Mouse (Mus musculus) midbrain, embryonic 10.5 days (tissue): ENCODE data around the gene Capn1. TPM values are rescaled to one million over a fixed set of nuclear protein-coding genes. Genes with fewer than 3 reads are reported as not detected.
"Not testable (repeated sequence)": the region's sequence is repeated elsewhere in the genome, so short reads cannot be mapped to it uniquely, and the experiment has no call there.

Experiments used
- DNase-seq: peaks from one replicate; pipeline ENCODE4 v3.0.0-alpha.2; 2017; ENCODE audit warnings: low spot score
- H3K27ac ChIP-seq: fragments of 300-500 bp; sonication (generic); replicated peaks from 2 replicates; pipeline ENCODE4 v1.5.1; 2016; ENCODE audit warnings: mild to moderate bottlenecking
- H3K27me3 ChIP-seq: fragments of 300-500 bp; sonication (generic); 2 replicates; pipeline ENCODE4 v1.6.1; 2016; ENCODE audit warnings: low read depth, mild to moderate bottlenecking; ENCODE audit not compliant: poor library complexity, severe bottlenecking
- H3K36me3 ChIP-seq: fragments of 300-500 bp; sonication (generic); 2 replicates; pipeline ENCODE4 v1.6.1; 2016; ENCODE audit warnings: mild to moderate bottlenecking, moderate library complexity
- H3K4me1 ChIP-seq: fragments of 300-500 bp; sonication (generic); 2 replicates; pipeline ENCODE4 v1.6.1; 2016
- H3K4me3 ChIP-seq: fragments of 300-500 bp; sonication (generic); 2 replicates; pipeline ENCODE4 v1.5.1; 2016; ENCODE audit warnings: mild to moderate bottlenecking, moderate library complexity
- H3K9me3 ChIP-seq: fragments of 300-500 bp; sonication (generic); replicated peaks from 2 replicates; pipeline ENCODE4 v1.6.1; 2016; ENCODE audit warnings: mild to moderate bottlenecking
- WGBS: fragments of 180-500 bp; shearing (Covaris S2); methylation state at CpG from one replicate; pipeline ENCODE4 v1.1.7; 2016; 5-methylcytosine and 5-hydroxymethylcytosine counted together
- polyA plus RNA-seq: library from polyadenylated mRNA; unstranded; fragments of >200 nt; fragmentation: Nextera tagmentation; extraction: Ambion mirVana; gene quantifications from 2 replicates; pipeline ENCODE4 v1.2.1, GENCODE M21; 2016

Capn1 gene
- polyA plus RNA-seq, 1 experiment from 2014 or later: 4.1 TPM

GRCm38 (mm10) chr19:6048681-6049410, 33.1 kb upstream of the Capn1 start:
- no peak for DNase-seq
- peaks cover 23% of the 10 kb centered on the region for H3K4me1 ChIP-seq
- peaks cover 66% of the 10 kb centered on the region for H3K36me3 ChIP-seq
- no peaks in the 10 kb centered on the region for H3K9me3 ChIP-seq
- H3K27ac ChIP-seq: no peak overlapping the region
- H3K4me3 ChIP-seq: peak overlapping the region; percentile 97
- 91% methylated on average over 11 of the region's 11 CpGs for WGBS
- H3K27me3 ChIP-seq: no peaks in the 10 kb centered on the region

GRCm38 (mm10) chr19:6047899-6048166, 32.1 kb upstream of the Capn1 start:
- Histone ChIP-seq H3K4me3 (peak overlapping the region; percentile 97), H3K36me3 (peaks cover 56% of the 10 kb centered on the region), H3K27ac (no peak overlapping the region), H3K4me1 (peaks cover 23% of the 10 kb centered on the region), H3K9me3 (no peaks in the 10 kb centered on the region), H3K27me3 (no peaks in the 10 kb centered on the region)
- no peak for DNase-seq
- whole genome bisulfite sequencing: 89% methylated on average over 8 of the region's 8 CpGs

- H3K27me3 ChIP-seq: no peaks in the 10 kb centered on the region
- H3K4me1 ChIP-seq: peaks cover 24% of the 10 kb centered on the region
- peaks cover 51% of the 10 kb centered on the region for H3K36me3 ChIP-seq
- peak overlapping the region; percentile 99 for H3K27ac ChIP-seq
- no peaks in the 10 kb centered on the region for H3K9me3 ChIP-seq
- no peak for DNase-seq
- H3K4me3 ChIP-seq: peak overlapping the region; percentile 97
- WGBS: 3% methylated on average over 44 of the region's 44 CpGs
Observed at GRCm38 (mm10) chr19:6047154-6047898, 31.6 kb upstream of the Capn1 start.

- WGBS: under 1% methylated on average over 65 of the region's 65 CpGs
- no peaks in the 10 kb centered on the region for H3K27me3 ChIP-seq
- DNase-seq: peak; percentile 92
- peaks cover 43% of the 10 kb centered on the region for H3K36me3 ChIP-seq
- peak within 1 kb of the TSS; percentile 99 for H3K27ac ChIP-seq
- peak within 1 kb of the TSS; percentile 97 for H3K4me3 ChIP-seq
- H3K9me3 ChIP-seq: no peaks in the 10 kb centered on the region
- H3K4me1 ChIP-seq: peaks cover 31% of the 10 kb centered on the region
Observed at GRCm38 (mm10) chr19:6046294-6047153, 30.8 kb upstream of the Capn1 start, which contains the start of gene Syvn1. TSS of gene Syvn1 (plus strand) at chr19:6046576.

- Histone ChIP-seq H3K36me3 (peaks cover 34% of the 10 kb centered on the region), H3K9me3 (no peaks in the 10 kb centered on the region), H3K4me3 (peak overlapping the region; percentile 97), H3K27me3 (no peaks in the 10 kb centered on the region), H3K4me1 (peaks cover 33% of the 10 kb centered on the region), H3K27ac (peak overlapping the region; percentile 99)
- DNase-seq: no peak
- 25% methylated on average over 20 of the region's 20 CpGs for WGBS
Observed at GRCm38 (mm10) chr19:6045366-6046293, 29.9 kb upstream of the Capn1 start.

- Histone ChIP-seq H3K36me3 (peaks cover 19% of the 10 kb centered on the region), H3K4me1 (peaks cover 33% of the 10 kb centered on the region)
- H3K9me3 ChIP-seq, H3K4me3 ChIP-seq, H3K27ac ChIP-seq, H3K27me3 ChIP-seq, DNase-seq: not testable (repeated sequence)
- WGBS: 73% methylated on average over 4 of the region's 4 CpGs
Observed at GRCm38 (mm10) chr19:6044102-6044501, 28.4 kb upstream of the Capn1 start.

GRCm38 (mm10) chr19:6042293-6042692, 26.6 kb upstream of the Capn1 start:
- Histone ChIP-seq H3K27ac (peak overlapping the region; percentile 28; the same call in 1 of the 2 replicates), H3K27me3 (no peaks in the 10 kb centered on the region), H3K36me3 (peaks cover 5% of the 10 kb centered on the region), H3K9me3 (no peaks in the 10 kb centered on the region), H3K4me1 (peaks cover 21% of the 10 kb centered on the region), H3K4me3 (no peak overlapping the region)
- no peak for DNase-seq
- 81% methylated on average over 9 of the region's 9 CpGs for WGBS

GRCm38 (mm10) chr19:6040002-6040401, 24.3 kb upstream of the Capn1 start:
- no peak overlapping the region for H3K4me3 ChIP-seq
- no peaks in the 10 kb centered on the region for H3K27me3 ChIP-seq
- H3K27ac ChIP-seq: no peak overlapping the region
- no peaks in the 10 kb centered on the region for H3K9me3 ChIP-seq
- peaks cover 5% of the 10 kb centered on the region for H3K36me3 ChIP-seq
- peaks cover 11% of the 10 kb centered on the region for H3K4me1 ChIP-seq
- no peak for DNase-seq

- peaks cover 9% of the 10 kb centered on the region; the same call in 1 of the 2 replicates for H3K4me1 ChIP-seq
- no peaks in the 10 kb centered on the region for H3K9me3 ChIP-seq
- WGBS: 87% methylated on average over 7 of the region's 7 CpGs
Observed at GRCm38 (mm10) chr19:6038326-6038725, 22.6 kb upstream of the Capn1 start.

GRCm38 (mm10) chr19:6037695-6038094, 22.0 kb upstream of the Capn1 start:
- Histone ChIP-seq H3K27ac (no peak overlapping the region), H3K4me1 (peaks cover 9% of the 10 kb centered on the region; the same call in 1 of the 2 replicates), H3K27me3 (no peaks in the 10 kb centered on the region), H3K36me3 (no peaks in the 10 kb centered on the region), H3K9me3 (no peaks in the 10 kb centered on the region), H3K4me3 (no peak overlapping the region)
- no peak for DNase-seq

More at GRCm38 (mm10) chr19:6038326-6038725, 22.6 kb upstream of the Capn1 start:
- no peak overlapping the region for H3K4me3 ChIP-seq
- H3K27ac ChIP-seq: no peak overlapping the region
- DNase-seq: no peak
- no peaks in the 10 kb centered on the region for H3K36me3 ChIP-seq
- H3K27me3 ChIP-seq: no peaks in the 10 kb centered on the region

GRCm38 (mm10) chr19:6035966-6036585, 20.4 kb upstream of the Capn1 start:
- no peaks in the 10 kb centered on the region for H3K9me3 ChIP-seq
- no peaks in the 10 kb centered on the region for H3K36me3 ChIP-seq
- DNase-seq: no peak
- H3K27me3 ChIP-seq: no peaks in the 10 kb centered on the region
- no peak overlapping the region for H3K27ac ChIP-seq
- H3K4me3 ChIP-seq: no peak overlapping the region
- 78% methylated on average over 9 of the region's 9 CpGs for WGBS
- H3K4me1 ChIP-seq: no peaks in the 10 kb centered on the region
